Mouse (Mus musculus) heart, postnatal 4 days (tissue): ENCODE results near the gene Muc5b. TPM values are rescaled to one million over a fixed set of nuclear protein-coding genes. Genes with fewer than 3 reads are reported as not detected.
"Not testable (repeated sequence)": the region's sequence is repeated elsewhere in the genome, so short reads cannot be mapped to it uniquely, and the experiment has no call there.

Source experiments
- DNase-seq: peaks from one replicate; pipeline ENCODE4 v3.0.0; 2021
- total RNA-seq, 2 experiments: library from RNA; stranded (reverse); gene quantifications; 2 replicates each; pipeline ENCODE4 v1.2.3; 2021

Gene Muc5b
- not detected for total RNA-seq

DNA sequence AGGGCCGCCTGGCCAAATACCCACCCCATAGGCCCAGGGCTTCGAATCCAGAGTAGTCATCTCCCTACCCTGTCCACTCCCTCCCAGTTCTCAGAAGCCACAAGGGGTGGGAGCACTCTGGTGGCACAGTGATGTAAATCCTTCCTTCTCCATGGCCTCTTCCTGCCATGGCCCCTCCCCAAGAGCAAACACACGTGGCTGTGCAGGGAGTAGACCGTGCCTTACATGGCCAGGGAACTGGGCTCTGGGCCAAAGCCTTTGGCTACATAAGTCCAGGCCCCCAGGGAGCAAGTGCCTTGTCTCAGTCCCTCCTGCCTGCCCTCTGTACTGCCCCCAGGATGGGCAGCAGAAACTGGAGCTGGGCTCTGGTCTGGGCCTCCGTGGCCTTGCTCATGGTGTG lies at the start of gene Muc5b:
Muc5b (plus strand) TSS at position 292 of the 400 bp plus-strand sequence.
- peak; percentile 53 for DNase-seq

DNA sequence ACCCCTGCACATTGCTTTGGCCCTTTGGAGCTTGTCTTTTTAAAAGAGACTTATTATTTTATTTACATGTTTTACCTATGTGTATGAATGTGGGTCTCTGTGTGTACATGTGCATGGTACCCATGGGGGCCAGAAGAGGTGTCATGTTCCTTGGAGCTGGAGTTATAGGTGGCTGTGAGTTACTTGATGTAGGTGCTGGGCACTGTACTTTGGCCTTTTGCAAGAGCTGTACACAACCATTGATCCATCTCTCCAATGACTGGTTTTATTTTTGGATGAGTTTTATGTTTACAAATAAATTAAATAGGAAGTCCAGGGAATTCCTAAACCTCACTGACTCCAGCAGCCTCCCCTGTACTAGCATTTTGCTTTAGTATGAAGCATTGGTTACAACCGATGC lies 44.6 kb upstream of the Muc5b start:
- no peak for DNase-seq

DNA sequence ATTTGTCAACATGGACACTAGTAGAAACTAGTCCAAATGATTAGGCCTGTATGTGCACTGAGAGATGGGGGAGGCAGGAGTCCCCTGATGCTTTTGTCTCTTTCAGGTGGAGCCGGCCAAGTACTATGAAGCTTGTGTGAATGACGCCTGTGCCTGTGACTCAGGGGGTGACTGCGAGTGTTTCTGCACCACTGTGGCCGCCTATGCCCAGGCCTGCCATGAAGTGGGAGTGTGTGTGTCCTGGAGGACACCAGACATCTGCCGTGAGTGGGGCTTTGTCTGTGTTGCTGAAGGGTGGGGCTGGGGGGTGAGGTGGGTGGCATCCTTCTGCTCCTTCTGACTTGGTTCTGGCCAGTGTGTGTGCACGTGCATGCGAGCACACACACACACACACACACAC lies 35.7 kb upstream of the Muc5b start:
- no peak for DNase-seq

DNA sequence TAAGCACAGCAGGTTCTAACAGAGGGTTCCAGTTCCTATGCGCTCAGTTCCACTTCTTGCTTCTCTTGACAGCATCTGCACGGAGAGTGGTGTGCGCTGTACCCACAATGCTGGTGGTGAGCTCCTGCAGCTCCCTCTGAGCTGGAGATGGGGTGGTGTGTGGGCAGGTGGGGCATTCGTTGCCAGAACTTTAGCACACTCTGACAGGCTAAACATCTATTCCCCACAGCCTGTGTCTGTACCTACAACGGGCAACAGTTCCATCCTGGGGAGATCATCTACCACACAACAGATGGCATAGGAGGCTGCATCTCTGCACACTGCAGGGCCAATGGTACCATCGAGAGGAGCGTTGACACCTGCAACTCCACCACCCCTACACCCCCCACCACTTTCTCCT lies 33.5 kb upstream of the Muc5b start:
- DNase-seq, result no peak

DNA sequence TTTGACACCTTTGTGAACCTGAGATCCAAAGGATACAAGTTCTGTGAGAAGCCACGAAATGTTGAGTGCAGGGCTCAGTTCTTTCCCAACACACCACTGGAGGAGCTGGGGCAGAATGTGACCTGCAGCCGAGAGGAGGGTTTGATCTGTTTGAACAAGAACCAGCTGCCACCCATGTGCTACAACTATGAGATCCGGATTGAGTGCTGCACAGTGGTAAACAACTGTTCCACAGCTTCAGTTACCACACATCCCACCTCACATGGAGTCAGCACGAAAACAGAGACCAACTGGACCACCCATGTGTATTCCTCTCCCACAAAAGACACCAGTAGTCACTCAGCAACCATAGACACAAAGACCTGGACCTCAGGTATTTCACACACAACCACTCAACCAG lies 31.0 kb upstream of the Muc5b start:
- DNase-seq, result not testable (repeated sequence)

DNA sequence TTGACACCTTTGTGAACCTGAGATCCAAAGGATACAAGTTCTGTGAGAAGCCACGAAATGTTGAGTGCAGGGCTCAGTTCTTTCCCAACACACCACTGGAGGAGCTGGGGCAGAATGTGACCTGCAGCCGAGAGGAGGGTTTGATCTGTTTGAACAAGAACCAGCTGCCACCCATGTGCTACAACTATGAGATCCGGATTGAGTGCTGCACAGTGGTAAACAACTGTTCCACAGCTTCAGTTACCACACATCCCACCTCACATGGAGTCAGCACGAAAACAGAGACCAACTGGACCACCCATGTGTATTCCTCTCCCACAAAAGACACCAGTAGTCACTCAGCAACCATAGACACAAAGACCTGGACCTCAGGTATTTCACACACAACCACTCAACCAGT lies 28.9 kb upstream of the Muc5b start:
- DNase-seq, result not testable (repeated sequence)

DNA sequence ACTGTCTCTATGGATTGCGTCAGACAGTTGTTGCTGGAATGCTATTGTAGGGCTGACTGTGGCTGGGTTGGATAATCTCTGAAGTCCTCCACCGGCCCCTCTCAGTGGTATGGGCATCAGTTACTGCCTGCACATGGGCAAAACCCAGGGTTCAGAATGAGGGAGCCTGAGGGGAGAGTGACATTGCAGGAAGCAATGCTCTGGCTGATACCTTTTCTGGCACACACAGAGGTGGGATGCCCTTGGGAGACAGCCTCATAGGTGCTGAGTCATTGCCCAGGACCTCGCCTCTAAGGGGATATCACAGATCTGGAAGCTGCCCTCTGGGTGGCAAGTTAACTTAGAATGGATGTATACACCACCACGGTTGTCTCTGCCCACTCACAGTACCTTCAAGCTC lies 25.5 kb upstream of the Muc5b start:
- DNase-seq, result no peak

DNA sequence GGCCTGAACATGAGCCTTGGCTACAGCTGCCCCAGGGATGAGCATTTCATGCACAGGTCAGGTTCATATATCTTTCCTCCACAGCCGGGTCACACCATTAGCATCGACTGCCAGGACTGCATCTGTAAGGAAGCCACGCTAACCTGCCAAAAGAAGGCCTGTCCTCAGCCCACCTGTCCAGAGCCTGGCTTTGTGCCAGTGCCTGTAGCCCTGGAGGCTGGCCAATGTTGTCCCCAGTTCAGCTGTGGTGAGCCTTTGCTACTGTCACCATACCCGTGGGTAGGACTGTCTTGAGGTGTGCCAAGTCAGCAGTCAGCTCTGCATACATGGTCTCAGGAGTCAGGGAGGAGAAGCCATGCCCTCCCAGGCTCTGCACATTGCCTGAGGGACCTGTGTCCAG lies 23.5 kb upstream of the Muc5b start:
- DNase-seq, result peak; percentile 17

DNA sequence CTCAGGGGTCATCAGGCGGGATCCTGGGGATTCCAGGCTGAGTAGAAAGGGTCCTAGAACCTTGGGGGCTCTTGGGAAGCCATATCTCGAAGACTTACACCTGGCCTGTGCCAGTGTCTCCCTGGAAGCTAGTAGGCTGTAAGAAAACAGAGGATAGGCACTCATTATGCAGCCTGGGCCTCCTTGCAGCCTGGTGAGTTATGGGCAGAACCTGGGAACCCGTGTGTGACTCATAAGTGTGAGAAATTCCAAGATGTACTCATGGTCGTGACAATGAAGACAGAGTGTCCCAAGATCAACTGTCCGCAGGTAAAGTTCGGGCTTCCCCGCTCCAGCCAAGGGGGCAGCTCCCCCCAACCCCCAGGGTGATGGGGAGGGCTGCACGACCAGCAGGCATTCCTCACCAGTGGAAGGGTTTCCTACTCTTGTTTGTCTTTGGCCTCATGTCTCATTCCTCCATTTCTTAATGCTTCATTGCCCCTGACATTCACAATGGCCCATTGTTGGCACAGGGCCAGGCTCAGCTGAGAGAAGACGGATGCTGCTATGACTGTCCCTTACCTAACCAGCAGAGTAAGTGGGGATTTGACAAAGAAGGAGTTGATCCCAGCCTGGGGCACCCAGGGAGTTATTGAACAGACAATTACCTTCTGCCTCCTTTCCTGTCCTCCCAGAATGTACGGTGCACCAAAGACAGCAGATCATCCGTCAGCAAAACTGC lies 21.4 kb upstream of the Muc5b start:
- peak; percentile 29 for DNase-seq

DNA sequence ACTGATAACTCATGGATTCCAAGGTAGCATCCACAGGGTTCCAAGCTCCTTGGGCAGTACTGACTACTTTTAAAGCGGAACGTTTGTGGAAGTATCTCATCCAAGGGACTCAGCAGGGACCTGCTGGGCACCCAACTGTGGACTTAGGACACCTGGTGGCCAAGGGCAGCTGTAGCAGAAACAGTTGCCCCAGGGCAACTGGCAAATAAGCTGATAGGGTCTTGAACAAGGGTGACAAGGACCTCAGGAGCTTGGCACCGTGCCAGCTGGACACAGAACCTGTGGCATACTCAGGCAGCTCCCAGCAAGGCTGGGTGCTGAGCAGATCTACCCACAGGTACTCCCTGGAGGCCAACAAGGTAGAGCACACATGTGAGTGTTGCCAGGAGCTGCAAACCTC lies 20.6 kb upstream of the Muc5b start:
- DNase-seq, result peak; percentile 10

DNA sequence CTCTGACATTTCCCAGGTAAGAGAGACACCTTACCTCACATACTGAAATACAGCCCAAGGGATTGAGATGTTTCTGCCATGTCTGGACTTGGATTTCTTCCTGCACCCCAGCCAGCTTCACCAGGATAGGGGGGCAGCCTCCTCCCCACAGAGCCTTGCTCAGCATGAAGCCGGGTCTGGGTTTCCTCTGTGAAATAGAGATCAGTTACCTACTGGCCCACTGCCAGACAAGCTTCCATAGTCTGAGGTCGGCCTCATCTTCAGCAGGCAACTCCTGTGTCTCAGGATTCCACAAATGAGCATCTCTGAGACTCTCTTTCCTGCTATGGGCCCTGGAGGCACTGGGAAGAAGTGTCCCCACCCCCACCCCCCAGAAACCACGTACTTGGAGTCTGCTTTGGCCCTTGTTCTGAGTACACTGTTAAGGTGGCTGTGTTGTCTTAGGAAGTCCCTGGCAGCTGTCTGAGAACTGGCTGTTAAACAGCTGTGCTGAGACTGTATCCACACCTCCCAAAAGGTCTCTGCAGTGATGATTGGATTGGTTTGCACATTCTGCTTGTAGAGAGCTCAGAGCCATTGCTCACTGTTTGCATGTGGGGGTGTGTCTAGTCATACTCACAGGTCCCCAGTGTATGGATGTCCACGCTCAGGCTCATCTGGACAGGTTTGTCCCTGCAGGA lies 16.1 kb upstream of the Muc5b start:
- no peak for DNase-seq

DNA sequence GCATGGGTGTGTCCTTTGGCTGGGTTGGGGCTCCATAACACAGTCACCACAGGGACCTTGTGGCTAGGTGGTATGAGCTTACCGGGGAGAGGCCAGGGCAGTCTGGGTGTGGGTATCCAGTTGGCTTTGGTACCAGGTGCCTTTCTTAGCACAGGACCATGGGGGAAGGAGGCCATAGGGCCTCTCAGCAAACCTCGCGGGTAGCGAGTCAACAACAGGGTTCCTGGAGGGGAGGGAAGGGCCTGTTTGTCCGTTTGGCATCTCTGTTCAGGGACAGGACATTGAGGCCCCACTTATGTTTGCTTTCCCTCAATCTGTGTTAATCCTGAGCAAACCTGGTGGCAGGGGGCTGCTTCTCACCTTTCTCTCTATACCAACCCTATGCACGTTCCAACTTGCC lies 15.2 kb upstream of the Muc5b start:
- no peak for DNase-seq

DNA sequence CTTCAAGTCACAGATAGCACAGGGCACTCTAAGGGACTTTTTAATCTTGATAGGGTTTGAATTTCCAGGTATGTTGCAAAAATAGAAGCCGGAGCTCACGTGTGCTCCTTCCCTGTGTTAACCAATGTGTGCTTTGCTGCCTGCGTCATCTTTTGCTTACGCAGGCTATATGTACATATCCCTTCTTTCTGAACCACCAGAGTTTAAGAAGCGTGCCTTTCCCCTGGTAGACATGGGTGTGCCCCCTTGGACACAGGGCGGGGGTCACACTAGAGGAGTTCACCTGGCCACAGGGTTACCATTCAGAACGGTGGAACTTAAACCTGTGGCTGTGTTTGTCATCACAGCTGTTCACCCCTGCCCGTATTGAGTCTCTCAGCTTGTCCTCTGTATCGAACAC lies 14.5 kb upstream of the Muc5b start:
- no peak for DNase-seq

DNA sequence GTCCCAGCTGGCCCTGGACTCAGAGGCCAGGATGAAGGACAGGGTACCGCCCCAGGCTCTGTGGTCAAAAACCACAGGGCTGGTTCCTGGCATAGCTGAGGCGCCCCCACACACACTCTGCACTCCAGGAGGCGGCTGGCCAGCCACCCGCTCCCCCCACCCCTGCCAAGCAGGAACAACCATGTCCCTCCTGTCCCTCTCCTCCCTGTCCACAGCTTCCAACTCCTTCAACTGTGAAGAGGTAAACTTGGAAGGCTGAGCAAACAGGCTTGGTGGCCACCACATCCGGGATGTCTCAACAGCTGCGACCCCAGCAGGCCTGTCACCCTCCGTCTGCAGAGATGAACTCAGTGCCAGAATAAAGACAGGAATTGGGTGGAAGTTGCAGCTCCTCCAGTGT lies 2.9 kb upstream of the Muc5b start:
- DNase-seq, result no peak

DNA sequence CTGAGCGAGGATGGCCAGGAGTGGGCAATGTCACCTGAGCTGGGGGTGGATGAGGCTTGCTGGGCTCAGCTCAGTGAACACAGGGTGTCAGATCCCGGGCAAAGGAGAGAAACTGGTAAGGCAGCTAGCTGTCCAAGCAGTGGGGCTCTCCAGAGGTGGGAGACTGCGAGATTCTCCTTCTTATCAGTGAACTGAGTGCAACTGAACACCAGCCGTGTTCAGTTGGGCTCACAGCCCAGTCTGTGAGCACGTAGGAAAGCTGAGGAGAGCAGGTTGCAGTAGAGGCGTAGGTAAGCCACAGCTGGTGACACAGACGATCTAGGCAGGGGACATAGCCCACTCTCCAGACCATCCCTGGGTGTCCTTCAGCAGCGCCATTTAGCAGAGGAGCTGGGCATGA lies 2.4 kb upstream of the Muc5b start:
- no peak for DNase-seq

DNA sequence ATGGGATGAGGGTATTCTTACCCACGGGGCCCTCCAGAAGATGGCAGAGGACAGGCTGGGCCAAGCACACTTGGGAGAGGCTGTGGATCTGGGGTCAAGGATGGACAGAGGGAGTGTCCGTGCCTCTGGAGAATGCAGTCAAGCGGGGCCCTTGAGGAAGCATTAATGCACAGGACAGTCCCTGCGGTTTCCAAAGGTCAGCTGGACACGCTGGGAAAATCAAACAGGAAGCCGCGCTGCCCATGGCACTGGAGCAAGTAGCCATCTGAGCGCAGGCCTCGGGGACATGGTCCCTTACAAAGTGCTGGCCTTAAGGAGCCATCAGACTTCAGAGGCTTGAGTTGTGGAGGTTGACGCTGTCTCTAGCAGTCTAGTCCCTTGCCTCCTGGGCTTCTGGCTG lies 1.5 kb downstream of the Muc5b start:
- DNase-seq, result no peak

DNA sequence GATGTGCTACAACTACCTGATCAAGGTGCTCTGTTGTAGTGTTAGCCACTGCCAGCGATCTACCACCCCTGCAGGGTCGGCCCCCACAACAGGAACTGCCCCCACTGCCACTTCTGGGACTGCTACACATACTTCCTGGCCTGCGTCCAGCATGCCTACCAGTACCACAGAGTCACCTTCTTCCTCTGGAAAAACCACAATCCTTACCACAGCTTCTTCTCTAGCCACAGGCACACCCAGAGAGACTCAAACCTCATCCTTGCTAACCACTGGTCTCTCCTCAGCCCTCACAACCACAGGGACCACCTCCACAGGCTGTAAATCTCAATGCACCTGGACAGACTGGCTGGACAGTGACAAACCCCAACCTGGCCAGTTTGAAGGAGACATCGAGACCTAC lies 22.2 kb downstream of the Muc5b start:
- no peak for DNase-seq

DNA sequence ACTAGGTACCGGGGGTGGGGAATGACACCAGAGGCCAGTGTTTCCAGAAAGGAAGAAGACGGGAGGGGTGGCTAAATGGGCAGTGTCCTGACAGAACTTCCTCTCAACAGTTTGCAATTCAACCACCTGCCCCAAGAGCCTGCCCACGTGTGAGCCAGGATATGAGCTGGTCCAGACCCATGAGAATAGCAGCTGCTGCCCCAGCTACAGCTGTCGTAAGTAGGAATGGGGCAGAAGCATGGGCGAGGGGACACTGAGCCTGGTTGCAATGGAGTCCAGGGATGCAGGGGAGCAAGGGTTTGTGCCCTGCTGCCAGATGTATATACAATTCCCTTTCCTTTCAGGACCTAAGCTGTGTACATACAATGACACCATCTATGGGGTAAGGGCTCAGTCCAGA lies 30.8 kb downstream of the Muc5b start:
- DNase-seq, result no peak

DNA sequence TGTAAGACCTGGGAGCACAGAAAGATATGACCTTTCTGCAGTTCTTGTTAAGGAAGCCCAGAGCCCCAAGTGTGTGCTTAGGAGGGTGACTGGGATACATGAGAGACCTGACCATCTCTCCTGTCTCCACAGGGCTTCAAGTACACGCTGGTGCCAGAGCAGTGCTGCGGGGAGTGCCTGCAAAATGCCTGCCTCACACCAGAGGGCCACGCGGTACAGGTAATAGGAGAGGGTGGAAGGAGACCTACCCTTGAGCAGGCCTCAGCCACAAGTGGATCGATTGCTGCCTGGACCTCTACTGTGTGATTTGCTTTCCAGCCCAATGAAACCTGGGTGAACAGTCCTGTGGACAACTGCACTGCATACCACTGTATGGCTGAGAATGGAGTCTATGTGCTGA lies 31.7 kb downstream of the Muc5b start:
- DNase-seq, result peak; percentile 19

DNA sequence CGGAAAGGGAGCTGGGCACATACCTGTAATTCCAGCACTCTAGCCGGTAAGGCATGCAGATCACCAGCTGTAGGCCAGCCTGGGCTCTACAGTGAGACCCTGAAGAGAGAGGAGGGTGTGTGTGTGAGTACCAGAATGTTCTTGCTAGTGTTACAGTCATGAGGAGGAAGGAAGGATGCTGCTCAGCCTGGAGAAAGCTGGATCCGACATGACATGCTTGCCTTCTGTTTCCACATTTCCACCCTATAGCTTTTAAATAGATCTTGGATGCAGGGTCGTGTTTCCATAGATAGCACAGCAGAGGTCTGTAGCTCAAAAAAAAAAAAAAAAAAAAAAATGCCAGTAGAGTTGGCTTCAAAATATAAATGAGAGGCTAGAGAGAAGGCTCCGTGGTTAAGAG lies 36.0 kb downstream of the Muc5b start:
- DNase-seq, result no peak

DNA sequence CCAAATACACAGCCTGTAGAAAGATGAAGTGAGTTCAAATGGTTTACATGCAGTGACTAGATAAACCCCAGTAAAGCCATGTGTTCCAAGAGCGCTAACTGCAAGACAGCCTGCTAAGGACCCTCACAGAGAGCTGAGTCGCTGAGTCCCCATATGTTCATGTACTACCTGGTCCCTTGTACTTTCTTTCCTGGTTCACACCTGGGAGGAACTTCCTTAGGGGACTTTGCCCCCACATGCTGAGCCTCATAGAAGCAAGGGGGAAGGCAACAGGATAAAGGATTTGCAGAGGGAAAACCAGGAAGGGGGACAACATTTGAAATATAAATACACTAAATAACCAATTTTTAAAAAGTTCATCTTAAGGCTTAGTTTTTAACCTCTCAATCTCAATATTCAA lies 39.9 kb downstream of the Muc5b start:
- DNase-seq, result no peak

DNA sequence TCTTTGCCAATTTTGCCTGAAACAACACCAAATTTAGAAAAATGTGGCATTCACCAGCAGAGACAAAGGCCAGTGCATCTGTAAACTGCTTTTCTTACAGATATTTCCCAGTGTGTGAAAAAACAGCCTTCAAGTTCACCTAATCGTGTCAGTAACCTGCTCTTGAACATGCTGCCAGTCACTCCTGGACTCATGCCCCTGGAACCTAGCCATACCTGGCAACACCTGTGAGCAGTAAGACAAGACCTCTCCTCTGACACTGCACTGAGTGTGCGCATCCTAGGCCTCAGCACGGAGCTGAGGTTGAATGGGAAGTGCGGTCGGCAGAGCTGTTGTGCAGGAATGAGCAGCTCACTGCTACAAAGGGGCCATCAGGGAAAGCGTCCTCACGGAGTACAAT lies 53.3 kb downstream of the Muc5b start:
- DNase-seq, result no peak

DNA sequence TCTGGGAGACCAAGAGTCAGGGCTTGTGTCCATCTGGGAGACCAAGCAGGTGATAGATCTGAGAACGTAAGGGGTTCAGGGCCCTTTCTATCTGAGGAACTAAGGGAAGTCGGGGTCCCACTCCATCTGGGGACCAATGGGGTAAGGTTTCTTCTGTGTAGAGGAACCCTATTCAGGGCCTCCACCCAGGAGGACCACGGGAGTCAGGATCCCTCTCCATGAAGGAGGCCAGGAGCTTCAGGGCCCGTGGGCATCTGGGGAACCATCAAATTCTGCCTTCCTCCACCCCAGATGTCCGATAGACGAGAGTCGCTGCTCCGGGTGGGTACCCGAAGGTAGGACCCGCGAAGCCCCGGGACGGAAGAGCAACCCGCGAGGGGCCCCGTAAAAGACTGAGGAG lies 63.0 kb downstream of the Muc5b start:
- no peak for DNase-seq

DNA sequence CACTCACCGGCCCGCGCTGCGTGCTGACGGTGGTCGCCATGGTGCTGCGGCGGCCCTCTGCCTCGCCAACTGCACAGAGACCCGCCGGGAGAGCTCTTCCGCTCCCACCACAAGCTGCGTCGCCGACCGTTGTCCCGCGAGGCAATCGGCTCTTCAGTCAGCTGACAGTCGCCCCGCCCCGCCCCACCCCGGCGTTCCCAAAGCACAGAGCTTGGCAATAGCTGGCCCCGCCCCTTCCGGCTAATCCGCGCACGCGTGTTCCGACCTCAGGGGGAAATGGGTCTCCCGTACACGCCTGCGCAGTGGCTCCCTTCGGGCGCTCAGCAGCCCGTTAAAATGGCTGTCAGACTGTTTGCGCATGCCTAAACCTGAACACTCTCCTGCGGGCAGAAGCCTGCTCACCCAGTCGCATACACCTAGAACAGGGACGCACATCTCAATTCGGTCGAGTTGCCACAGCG lies 63.4 kb downstream of the Muc5b start:
- peak; percentile 100 for DNase-seq

DNA sequence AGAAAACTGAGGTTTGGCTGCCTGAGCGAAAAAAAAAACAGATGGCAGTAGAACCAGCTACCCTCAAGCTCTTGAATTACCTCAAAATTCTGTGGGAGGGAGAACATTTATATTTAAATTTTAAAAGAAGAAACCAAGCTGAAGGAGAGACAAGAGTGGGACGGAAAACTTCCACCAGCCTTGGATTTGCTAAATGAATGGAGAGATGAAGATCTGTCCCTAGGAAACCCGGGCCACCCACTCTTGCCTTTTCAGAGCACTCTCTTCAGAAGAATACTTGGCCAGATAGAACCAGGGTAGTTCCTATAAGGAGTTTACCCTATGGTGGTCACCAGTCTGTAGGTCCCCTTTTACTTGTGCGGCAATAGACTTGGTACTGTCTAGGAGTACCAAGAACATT lies 63.9 kb downstream of the Muc5b start:
- no peak for DNase-seq
